Mouse (Mus musculus) gastrocnemius, postnatal 25 days (tissue): ENCODE results near the gene Atrnl1. TPM values are rescaled to one million over a fixed set of nuclear protein-coding genes. Genes with fewer than 3 reads are reported as not detected.

Experiments
- DNase-seq: peaks from one replicate; pipeline ENCODE4 v3.0.0; 2022
- microRNA-seq, 2 experiments: library from miRNA; unstranded; fragments of <30 nt; microRNA quantifications; one replicate each; pipeline ENCODE4 v1.2.0; 2021; ENCODE audit warnings: borderline replicate concordance in 2 of 2
- total RNA-seq, 2 experiments: library from RNA; stranded (reverse); gene quantifications; 1 replicate in 1 of 2; 2 replicates in 1 of 2; pipeline ENCODE4 v1.2.3; 2021

Gene Atrnl1
- total RNA-seq, 2 experiments from 2014 or later, result 7.2 to 7.5 TPM

DNA sequence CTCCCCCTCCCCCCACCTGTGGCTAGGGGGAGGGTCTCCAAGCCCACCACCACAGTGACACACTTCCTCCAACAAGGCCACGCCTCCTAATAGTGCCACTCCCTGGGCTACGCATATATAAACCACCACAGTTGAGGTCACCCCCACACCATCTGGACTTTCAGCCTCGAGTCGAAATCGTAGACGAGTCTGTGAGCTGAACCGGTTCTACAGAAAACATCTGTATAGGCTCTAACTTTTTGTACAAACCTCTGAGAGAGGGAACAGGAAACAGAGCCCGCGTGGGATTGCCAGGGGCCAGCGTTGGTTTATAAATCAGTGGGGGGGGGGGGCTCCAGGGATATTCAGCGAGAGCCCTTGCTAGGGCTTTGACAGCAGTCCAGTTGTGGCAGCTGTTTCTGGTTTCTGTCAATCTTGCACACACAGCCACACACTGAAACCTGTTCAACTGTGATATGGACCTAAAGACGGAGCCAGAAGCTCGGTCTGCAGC is 508.9 kb downstream of the Atrnl1 start:
- DNase-seq, result no peak

DNA sequence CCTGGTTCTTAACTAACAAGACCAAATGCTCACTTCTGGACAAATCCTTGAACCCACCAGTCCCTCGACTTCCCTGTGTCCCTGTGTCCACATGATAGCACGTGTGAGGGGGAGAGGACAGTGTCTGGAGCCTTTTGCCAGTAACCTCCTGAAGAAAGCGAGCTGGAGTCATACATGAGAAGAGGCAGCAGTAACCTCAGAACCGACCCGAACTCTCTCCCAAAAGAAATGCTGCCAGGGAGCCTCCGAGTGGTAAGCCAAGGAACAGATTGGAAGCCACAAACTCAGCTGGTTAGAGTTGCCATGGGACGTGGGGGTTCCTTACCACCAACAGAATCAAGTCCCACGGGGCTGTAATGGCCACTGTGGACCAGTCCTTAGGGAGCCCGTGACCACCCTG is 509.8 kb downstream of the Atrnl1 start:
- no peak for DNase-seq

DNA sequence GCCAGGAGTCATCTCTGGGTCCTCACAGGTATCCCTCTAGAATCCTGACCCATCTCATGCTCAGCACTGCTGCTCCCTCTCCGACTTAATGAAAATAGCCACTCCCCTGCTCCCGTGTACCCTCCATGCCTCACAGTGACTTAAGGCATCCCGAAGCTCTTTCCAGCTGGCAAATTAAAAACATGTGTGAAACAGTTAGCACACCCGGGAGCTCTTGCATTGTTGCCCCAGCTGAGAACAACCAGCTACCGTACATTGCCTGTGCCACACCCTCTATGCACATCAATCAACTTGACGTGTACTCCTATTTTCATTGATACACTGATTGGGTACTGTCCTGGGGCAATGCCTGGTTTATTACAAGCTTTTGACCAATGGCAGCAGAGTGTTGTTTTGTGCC is 510.8 kb downstream of the Atrnl1 start:
- no peak for DNase-seq

DNA sequence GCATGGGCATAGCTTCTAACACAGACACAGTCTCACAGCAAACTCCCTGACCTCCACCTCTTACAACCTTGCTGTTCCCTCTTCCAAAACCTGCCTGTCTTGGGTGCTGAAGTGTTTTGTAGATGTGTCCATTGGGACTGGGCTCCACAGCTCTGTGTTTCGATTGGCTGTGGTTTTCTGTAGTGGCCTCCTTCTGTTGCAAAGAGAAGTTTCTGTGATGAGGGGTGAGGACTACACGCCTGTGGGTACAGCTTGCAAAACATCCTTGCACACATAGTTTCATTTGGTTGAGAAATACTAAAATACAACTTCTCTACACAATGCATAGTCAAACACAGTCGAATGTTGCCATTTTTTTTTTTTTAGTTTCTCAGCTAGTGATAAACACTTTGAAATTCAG is 512.8 kb downstream of the Atrnl1 start:
- DNase-seq, result no peak

DNA sequence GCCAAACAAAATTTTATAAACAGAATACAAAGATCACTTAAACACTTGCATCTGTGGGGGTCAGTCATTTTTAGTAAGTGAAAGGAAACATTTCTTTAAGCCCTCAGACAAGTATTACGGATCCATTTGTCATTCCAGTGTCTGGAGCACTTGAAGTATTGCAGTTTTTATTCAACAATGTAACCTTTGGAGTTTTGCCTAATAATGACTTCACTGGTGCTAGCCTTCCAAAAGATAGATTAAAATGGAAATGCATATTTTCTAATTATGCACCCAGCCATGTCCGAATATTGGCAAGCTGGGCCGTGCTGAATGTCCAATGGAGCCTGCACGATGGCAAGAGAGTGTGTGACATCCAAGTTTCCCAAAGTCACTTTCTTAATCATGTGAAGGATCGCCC is 513.7 kb downstream of the Atrnl1 start:
- DNase-seq, result no peak

DNA sequence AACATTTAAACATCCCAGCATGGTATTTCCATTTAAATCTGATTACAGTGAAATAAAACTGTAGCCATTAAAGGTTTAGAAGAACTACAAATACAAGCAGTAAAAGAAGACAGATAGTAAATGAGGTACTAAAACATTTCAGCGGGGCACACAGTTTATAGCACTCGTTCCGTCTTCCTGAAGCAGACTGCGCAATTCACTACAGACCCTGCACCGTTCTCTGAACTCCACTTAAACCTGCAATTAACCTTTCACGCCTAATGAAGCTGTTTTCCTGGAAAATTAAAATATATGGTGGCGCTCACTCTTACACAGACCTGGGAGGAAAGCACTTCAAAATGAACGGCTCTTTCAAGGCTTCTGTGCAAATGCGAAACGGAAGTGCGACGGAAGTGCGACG is 514.2 kb downstream of the Atrnl1 start:
- no peak for DNase-seq

DNA sequence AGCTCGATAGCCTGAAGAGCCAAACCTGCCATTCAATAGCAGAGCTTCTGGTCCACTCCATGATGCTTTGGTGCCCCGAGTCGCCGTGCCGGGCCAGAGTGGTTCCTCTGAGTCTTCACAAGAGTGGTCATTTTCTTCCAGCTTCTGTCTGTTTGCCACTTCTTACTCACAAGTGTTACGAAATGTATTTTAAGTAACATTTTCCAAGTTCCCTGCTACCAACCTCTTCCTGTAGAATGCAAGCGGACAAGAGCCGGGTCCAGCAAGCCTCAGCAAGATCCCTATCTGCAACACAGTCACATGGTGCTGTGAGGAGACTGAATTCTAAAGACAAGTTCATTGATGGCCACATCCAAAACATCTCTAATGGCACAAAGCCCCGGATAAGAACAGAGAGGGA is 521.1 kb downstream of the Atrnl1 start:
- DNase-seq, result no peak

DNA sequence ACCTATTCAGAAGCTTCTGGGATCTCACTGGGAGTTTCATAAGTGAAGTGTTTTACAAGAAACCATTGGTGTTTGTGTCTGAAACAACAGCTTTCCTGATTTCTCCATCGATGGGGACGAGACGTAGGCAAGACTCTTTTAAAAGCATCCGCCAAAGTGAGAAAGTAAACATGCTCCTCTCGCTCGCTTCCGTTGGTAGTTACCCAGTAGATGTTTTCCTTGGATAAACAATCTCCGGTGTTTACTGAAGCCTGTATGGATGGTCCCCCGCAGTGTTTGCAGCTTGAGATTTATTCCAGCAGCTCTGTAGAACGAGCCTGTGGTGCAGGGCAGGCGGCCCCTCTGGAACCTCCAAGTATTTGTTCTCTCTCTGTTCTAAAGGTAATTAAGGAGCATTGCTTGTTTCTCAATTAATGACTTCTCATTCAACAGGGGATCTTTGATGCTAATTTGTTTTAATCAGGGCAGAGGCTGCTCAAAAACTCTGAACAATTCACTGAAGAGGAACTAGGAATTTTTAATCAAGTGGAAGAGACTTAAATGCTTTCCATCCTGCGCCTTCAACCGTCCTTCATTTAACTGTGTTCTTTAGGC is 529.5 kb downstream of the Atrnl1 start:
- no peak for DNase-seq

DNA sequence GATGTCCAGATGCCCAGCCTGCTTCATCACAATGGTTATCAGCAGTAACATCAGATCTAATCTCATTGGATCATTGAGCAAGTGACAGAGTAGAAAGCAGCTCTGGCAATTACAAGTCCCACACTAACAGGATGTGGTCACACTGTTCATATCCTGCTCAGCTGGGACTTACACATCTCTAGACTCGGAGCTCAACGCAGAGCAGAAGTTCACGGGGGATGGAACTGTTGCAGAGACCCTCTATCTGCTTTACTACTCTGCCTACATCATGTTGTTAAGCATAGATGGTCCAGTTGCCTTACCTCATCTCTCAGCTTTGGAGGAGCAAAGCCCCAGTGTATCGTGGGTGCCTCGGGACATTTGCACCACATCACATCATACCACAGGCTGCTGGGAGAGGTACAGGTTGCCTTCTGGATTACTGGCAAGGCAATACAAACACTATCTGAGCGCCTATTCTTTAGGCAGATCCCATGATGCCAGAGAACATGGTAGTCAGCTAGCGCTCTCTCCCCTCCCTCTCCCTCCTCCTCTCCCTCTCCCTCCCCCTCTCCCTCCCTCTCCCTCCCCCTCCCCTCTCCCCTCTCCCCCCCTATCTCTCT is 533.1 kb downstream of the Atrnl1 start:
- DNase-seq, result no peak

DNA sequence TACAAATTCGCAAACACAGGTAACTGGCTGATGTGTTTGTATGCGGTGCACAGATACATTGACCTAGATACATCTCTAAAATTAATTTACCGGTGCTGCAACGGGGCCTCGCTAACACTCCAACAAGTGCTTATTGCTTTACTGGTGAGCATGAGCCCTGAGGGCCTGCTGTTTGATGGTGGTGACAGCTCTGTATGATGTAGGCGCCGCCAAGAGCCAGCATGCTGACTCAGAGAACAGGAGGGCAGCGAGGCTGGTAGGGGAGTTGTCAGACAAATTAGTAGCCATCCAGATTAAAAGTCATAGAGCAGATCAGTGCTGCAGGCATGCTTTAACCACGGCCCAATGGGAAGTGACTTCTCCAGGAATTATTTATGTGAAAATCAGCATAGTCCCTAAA is 534.7 kb downstream of the Atrnl1 start:
- no peak for DNase-seq

DNA sequence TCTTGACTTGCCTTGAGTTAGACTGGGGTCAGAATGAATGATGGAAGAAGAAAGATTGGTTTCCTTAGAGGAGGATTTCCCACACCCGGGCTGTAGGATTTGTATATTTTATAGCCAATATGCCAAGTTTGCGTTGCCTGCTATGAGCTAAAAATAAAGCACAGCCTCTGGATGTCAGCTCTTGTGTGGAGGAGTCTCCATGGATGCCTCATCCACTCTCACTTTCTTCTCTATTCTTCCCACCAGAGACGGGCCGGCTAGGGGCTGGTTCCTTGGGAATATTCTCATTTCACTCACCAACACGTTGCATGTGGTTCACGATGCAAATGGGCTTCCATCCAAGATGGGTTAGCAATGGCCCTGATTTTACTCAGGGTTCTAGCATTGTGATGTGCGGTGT is 540.4 kb downstream of the Atrnl1 start:
- no peak for DNase-seq

DNA sequence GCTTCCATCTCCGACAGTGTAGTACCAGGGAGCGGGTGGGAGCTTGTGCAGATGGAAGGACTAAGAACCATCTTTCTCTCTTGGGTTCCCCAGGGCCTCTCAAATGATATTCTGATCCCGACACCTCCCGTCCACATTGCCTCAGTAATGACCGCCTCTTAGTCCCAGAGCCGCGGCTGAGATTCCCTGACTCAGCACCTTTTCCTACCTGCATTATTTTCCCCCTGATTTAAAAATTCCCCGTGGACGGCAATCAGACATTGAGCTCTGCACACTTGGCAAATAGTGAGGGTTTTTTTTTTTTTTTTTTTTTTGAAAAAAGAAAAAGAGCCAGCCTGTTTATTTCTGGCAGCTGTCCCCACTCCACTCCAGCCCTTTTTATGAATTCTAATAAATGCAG is 550.7 kb downstream of the Atrnl1 start:
- no peak for DNase-seq

DNA sequence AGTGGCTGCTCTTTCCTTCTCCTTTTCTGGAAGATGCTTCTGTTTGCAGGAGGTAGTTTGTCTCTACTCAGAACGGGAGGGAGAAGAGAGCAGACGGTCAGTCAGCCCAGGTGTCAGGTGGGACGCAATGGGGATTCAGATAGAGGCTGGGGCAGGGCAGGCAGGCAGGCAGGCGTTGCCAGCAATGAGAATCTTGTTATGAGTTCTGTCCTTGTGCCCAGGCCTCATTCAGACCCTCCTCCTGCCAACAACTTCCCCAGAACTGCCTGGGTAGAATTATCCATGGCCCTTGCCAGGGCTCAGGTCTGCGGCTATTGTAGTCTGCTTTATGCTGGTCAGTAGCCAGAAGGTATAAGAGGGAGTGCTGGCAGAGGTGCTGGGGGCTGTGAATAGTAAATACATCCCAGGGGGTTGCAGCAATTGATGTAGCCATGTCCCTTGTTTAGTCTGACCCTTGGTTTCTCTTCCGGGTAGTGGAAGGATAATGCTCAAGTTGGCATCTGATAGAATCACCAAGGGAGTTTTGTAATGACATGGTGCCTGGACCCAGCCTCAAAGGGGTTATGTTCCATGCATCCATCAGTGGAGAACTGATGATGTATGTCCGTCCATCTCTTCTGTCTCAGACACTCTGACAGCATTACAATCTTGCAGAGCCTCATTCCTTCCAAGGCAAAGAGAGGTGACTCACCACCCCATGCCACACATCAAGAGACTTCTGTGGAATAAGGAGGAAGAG is 554.2 kb downstream of the Atrnl1 start:
- no peak for DNase-seq

DNA sequence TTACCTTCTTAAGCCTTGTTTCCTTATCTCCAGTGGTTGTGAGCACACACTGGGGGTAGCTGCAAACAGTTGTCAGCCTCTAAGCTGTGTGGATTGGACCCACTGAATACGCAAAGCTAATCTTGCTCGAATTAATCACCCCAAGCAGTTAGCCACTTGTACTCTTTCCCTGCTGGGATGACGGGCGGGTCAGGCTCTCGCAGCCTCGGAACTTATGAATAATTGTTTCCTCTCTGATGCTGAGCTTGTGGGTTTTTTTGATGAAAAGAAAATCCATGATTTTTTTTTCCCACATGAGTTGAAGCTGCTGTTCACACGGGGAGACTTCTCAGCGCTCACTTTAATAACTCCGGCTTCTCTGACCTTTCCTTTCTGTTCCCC is 554.8 kb downstream of the Atrnl1 start:
- DNase-seq, result no peak

DNA sequence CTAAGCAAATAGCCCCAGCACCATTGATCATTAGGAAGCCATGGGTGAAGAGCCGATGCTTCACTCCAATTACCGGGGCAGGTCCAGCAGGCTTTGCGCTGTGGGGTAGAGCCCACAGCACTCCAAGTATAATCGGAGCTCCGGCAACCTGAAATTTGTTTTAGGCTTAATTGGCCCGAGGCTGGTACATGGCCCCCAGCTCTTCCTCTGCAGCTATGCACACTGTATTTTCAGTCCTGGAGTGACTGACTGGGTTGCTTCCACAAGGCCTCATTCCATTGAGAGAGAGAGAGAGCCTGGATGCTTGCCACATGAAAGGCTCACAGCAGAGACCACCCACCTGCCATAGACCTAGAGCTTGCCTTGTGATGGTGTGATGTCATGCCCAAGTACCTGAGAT is 555.3 kb downstream of the Atrnl1 start:
- no peak for DNase-seq

DNA sequence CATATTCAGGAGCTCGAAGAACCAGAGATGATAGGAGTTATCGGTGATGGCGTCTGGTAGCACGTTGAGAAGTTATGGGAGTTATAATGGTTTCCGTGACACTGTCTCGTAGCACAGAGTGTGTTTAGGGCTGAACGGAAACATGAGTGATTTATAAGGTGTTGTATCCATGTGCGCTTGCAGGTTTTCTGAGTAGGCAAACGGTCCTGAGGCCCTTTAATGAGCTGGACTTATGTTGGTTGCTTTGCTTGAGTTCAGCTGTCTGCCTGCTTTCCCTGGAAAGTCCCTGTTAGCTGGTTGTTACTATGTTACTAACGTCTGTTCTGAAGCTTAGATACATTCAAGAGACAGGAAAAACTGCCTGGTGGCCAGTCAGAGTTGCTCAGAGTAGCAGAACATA is 567.6 kb downstream of the Atrnl1 start:
- no peak for DNase-seq

DNA sequence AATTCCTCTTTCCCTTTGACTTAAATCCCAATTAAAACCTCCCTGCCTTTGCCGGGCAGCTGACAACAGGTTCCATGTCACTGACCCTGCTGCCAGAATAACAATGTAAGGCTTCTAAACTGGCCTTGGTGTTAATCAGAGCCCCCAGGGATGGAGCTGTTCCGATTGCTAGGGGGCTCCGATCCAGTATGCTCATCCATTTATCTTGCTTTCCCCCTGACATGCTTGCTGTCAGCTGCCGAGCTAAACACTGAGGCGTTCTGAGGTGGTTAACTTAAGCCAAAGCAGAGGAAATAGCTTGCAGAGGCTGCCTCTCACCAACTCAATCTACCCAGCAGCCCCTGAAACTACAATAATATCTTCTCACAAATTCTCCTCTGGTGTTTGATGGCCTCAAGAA is 569.9 kb downstream of the Atrnl1 start:
- DNase-seq, result no peak

Small RNA genes lying within 50 kb of the gene (microRNA-seq; reads per million reads assigned to microRNA genes)
- 0 reads per million in 2 experiments for gene Mir5623

Other genes with a start within 250 kb of the Atrnl1 start
- 1 to 10 TPM; 5.8 to 6.9 TPM for gene Trub1, start 158.1 kb upstream of the Atrnl1 start, total RNA-seq